Mouse (Mus musculus) skeletal muscle tissue, postnatal 0 days (tissue): Measurements from ENCODE around the gene Smpdl3b. TPM values are rescaled to one million over a fixed set of nuclear protein-coding genes. Genes with fewer than 3 reads are reported as not detected.

ENCODE experiments used
- polyA plus RNA-seq: library from polyadenylated mRNA; unstranded; fragments of >200 nt; fragmentation: Nextera tagmentation; extraction: Ambion mirVana; gene quantifications from 2 replicates; pipeline ENCODE4 v1.2.1, GENCODE M21; 2015

Gene Smpdl3b
- 0.76 and 1.4 TPM in 2 replicates for polyA plus RNA-seq

DNA sequence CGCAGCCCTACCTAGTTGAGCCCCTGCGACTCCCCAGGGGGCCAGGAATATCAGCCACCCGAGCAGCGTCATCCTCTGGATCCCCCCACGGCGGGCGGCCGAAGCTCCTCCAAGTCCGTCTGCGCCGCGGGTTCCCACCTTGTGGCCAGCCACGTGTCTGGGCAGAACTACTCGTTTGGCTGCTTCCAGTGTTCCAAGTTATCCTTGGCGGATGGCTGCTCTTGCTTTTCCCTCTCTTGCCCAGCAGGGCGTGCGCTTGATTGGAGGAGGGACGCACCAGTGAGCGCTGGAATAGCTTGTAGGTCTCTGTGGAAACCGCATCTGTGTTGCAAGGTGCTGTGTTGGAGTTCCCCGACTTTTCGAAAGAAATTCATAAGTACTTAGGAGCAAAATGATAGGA is at the start of gene Smpdl3b:
TSS of gene Smpdl3b (minus strand) at position 279 of the 400 bp plus-strand sequence.

DNA sequence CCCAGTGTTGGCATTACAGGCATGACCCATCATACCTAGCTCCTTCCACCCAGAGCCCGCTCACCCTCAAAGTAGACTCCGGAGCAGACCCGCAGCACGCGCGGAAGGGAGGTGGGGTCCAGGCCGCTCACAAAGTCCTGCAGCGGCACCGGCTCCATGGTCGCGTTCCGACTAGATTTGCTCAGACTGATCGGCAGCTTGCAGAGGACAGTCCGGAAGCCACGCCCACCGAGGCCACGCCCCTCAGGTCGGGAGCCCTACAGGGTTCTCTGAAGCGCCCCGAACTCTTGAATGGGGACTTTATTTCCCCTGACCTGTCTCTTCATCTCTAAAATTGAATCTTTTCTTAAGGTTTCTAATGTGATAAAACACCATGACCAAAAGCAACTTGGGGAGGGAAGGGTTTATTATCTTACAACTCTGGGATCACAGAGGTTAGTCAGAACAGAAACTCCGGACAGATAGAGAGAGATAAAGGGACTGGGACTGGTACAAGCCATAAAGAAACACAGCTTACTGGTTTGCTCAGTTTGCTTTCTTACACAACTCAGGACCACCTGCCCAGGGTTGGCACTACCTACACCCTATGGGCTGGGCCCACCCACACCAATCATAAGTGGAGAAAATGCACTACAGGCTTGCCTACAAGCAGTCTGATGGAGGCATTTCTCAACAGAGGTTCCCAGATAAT is 39.3 kb upstream of the Smpdl3b start, which contains the start of gene Themis2:
TSS of gene Themis2 (minus strand) at position 192 of the 691 bp plus-strand sequence.

DNA sequence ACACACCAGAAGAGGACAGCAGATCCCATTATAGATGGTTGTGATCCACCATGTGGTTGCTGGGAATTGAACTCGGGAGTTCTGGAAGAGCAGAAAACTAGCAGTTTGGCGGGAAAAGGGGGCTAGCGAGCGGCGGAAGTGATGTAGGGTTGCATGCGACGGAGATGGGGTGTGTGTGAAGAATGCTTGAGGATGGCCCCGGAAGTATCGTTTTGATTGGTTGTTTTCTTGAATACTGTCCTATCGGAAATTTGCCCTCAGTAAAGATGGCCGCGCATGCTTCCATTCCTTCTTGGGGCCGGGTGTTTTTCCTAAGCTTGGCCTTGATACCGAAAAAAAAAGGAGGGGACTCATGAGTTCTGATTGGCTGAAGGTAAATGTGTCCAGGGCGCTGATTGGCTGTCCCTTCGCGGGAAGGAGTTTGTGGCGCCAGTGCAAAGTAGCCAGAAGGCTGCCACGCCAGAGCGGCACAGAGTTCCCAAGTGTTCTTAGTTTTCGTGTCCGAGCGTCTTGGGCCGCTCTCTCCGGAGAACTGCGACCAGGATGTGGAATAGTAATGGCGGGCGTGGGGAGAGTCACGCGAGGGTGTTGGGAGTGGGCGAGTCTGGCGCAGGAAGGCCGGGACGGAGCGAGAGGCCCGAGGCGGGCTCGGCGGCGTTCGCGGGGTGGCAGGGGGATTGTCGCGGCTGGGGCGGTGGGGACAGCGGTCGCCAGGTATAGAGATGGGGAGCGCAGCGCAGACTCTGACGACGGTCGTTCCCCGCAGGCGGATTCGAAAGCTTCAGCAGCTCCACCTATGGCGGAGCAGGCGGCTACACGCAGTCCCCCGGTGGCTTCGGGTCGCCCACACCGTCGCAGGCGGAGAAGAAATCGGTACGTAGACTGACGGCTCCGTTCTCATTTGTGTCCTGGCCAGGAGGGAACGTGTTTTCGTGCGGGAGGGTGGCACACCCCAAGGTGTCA is 11.1 kb upstream of the Smpdl3b start, which contains the start of gene Rpa2:
TSS of gene Rpa2 (plus strand) at position 419 of the 963 bp plus-strand sequence.

DNA sequence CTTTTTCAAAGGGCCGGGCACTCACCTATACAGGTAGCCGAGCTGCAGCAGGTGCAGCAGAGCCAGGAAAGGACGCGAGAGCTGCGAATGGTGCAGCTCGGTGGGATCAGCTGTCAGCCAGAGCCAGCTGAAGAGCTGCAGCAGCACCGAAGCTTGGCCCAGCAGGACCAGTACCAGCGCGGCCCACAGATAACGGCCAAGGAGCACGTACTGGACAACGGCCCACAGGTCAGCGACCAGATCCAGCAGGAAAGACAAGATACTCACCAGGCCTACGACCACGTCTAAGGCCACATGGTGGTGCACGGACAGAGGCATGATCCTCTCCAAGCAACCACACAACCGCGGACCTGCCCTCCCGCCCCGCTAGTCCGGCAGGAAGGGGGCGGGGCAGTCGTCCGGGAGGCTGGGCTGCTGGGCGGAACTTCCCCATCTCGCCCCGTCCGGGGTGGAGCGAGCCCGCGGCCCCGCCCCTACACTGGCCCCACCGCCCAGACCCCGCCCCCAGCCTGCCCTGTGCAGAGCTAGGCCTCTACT is 24.8 kb downstream of the Smpdl3b start, which contains the start of gene Xkr8:
TSS of gene Xkr8 (minus strand) at position 399 of the 537 bp plus-strand sequence.

Other genes with a start within 250 kb of the Smpdl3b start
- gene Sesn2, start 246.8 kb downstream of the Smpdl3b start, polyA plus RNA-seq = 1.9 and 4.3 TPM in 2 replicates
- gene Atpif1, start 223.6 kb downstream of the Smpdl3b start, polyA plus RNA-seq = 522 and 530 TPM in 2 replicates
- 75.9 and 86.2 TPM in 2 replicates for gene Dnajc8, start 221.7 kb downstream of the Smpdl3b start, polyA plus RNA-seq
- gene Ptafr, start 193.2 kb downstream of the Smpdl3b start, polyA plus RNA-seq = 1.6 and 2.5 TPM in 2 replicates
- 10.9 and 11.1 TPM in 2 replicates for gene Eya3, start 118.3 kb downstream of the Smpdl3b start, polyA plus RNA-seq
- gene Xkr8, start 24.7 kb downstream of the Smpdl3b start, polyA plus RNA-seq = 2.4 and 3.6 TPM in 2 replicates
- gene Rpa2, start 11.1 kb upstream of the Smpdl3b start, polyA plus RNA-seq = 28.8 and 33.2 TPM in 2 replicates
- gene Themis2, start 39.1 kb upstream of the Smpdl3b start, polyA plus RNA-seq = 1.9 and 3.2 TPM in 2 replicates
- gene Ppp1r8, start 85.9 kb upstream of the Smpdl3b start, polyA plus RNA-seq = 14.5 and 16.5 TPM in 2 replicates
- gene Stx12, start 127.3 kb upstream of the Smpdl3b start, polyA plus RNA-seq = 31.7 and 39.9 TPM in 2 replicates
- gene Fam76a, start 165.3 kb upstream of the Smpdl3b start, polyA plus RNA-seq = 31.3 and 32.7 TPM in 2 replicates
- 0.21 and 0.37 TPM in 2 replicates for gene Fgr, start 216.8 kb upstream of the Smpdl3b start, polyA plus RNA-seq